Mouse (Mus musculus) embryo, embryonic 10 days (tissue): ENCODE data around the gene Sgsm1.

Experiments used
- DNase-seq: peaks from one replicate; pipeline ENCODE4 v3.0.0-alpha.2; 2015; ENCODE audit warnings: low spot score

Sgsm1 gene

DNA sequence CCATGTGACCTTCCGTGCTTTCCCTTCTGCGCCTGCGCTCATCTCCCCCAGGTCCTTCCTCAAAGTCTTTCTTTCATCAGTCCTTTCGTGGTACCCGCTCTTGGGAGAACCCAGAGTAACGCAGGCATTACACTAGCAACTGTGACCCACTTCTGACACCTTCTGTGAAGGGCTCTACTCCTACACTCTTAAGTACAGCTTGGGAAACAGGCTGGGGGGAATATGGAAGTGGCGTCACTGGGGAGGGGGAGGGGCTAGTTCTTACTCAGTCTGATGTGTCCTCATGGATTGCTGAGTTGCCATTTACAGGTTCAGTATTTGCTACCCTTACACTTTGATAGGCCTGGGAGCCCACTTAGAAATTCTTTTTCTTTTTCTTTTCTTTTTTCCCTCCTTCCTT is 29.0 kb downstream of the Sgsm1 start:
- DNase-seq = no peak

DNA sequence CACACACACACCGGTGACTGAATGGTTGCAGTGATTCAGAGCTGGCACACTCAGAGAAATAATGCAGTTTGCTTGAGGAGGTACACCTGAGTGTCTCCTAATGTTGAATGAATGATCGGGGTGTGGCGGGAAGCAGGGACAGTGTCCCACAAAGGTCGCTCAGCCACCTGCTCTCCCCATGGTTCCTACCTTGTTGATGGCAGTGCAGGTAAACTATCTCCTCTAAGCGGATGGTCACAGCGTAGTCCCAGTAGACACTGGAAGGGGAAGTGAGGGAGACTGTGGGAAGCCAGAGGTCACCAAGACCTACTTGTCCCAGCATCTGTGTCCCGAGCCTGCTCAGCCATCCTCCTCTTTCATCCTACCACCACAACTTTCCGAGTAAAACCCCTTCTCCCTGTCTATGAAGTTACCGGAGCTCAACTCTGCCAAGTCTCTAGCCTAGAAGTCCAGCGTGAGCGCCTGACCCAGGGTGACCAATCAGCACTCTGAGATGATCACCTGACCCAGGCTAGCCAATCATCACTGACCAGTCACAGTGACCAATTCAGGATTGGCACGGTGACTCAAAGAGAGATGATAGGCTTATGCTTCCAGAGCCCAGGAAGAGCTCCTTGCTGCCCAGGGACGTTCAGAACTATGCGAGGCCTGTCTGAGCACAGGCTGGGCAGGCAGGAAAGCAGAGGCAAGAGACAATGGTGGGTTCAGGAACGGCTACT is 30.3 kb downstream of the Sgsm1 start:
- DNase-seq = peak; percentile 94

DNA sequence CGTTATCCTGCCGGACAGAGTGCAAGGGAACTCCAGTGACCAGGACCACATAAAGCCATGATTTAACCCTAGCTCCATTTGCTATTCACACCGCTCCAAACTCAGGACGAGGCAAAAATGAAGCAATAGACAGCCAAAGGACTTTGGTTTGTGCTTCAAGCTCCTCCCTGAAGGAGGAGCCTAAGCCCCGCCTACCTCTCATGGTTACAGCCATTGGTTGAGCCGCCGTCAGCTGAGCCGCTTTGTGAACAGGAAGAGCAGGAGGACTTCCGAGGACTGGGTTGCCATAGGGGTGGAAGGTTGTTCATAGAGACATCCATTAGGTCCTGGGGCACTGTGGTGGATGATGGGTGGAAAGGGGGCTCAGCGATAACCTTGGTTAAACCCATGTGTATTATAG is 34.7 kb downstream of the Sgsm1 start:
- no peak for DNase-seq

DNA sequence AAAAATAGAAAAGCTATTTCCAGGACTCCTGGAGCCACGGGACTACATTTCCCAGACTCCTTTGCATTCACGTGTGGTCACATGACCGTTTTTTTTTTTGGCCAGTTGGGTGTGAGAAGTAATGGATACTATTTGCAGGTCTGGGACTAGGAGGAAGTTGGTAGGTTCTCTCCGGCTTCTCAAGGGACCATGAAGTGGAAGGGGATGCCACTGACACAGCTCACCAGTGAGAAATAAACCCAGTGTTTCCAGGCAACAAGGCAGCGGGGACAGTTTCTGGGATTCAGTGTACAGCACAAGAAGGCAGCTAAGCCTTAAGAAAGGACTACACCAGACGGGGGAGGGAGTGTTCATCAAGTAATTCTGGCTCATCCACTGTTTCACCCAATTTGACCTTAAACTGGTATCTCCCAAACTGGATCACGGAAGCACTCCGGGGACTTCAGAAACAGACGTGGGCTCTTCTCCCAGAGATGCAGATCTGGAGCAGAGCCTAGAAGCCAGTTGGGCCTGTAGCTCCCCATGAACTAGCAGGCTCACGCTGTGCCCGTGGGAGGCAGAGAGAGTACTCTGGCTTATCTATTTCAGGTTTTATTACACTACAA is 39.3 kb downstream of the Sgsm1 start:
- peak; percentile 49 for DNase-seq

DNA sequence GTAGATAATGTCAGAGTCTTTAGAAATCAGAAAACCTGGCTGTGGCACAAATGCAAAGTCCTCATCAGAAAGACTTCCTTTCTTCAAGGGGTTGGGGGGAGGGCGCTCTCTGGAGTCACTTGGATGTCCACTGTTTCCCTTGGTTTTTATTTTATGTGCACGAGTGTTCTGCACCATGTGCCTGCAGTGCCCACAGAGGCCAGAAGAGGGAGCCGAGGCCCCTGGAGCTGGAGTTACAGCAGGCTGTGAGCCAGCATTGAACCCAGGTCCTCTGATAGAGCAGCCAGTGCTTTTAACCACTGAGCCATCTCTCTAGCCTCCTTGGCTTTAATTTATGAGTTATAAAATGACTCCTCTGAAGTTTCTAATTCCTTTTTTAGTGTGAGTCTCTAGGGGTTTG is 40.5 kb downstream of the Sgsm1 start:
- no peak for DNase-seq

DNA sequence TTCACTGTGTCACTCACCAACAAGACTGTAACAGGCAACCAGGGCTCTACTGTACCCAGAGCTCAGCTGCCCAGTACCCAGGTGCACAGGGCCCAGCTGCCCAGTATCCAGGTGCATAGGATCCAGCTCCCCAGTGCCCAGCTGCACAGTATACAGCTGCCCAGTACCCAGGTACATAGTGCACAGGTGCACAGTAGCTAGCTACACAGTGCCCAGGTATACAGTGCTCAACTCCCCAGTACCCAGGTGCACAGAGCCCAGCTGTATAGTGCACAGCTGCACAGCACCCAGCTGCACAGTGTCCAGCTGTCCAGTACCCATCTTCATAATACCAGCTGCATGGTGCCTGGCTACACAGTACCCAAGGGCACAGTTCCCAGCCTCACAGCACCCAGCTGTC is 42.3 kb downstream of the Sgsm1 start:
- no peak for DNase-seq

DNA sequence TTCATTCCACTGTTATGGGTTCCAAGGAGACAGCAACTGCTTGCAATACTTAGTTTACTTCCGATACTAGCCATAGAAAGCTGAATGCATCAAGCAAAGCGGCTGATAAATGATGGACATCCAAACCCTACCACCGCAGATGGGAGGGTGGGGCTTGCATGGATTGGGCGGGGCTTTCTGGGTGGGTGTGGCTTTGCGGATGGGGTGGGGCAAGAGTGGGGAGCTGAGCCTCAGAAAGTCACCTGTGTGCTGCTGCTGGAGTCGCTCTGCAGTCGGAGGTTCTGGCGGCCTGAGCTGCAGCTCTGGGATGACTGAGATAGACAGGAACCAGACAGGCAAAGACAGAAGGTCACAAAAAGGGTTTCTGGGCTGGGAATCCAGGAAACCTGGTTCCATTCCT is 44.9 kb downstream of the Sgsm1 start:
- no peak for DNase-seq

DNA sequence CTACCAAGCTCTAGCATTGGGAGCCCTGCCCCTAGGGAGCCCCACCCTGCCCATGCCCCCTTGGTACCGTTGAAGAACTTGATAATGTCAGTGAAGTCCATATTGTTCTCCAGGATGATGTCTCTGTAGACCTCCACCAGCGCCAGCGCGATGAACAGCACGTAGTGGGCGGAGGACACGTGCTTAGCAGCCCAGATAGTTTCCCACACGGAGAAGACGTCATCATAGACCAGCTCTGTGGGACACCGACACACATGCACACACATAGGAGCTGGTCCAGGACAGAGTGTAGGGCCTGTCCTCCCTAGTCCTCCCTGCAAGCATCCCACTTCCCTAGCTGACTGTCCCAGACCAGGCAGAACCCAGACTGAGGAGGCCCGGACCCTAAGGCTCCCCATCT is 59.8 kb downstream of the Sgsm1 start:
- no peak for DNase-seq

DNA sequence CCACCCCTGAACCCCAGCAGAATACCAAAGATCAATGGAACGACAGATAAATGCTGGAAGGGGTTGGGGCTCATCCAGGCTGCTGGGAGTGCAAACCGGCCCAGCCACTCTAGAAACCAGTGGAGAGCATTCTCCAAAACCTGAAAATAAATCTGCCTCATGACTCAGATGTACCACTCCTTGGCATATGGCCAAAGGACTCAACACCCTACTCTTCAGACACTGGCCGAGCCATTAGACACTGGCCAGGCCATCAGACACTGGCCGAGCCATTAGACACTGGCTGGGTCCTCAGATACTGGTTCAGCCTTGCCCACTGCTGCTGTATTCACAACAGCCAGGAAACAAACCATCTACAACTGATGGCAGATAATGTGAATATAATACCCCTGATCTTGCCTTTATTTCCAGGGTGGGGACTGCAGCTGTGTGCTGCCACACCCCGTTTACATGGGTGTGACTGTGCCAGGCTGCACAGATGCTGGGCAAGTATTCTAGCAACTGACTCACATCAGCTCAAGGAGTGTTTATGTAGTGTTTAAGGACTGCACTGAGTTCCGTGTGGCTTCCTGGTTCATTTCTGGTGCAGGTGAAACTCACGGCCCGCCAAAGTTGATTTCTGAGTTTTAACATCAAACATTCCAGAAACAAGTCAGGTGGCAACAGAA is 61.2 kb downstream of the Sgsm1 start:
- no peak for DNase-seq

DNA sequence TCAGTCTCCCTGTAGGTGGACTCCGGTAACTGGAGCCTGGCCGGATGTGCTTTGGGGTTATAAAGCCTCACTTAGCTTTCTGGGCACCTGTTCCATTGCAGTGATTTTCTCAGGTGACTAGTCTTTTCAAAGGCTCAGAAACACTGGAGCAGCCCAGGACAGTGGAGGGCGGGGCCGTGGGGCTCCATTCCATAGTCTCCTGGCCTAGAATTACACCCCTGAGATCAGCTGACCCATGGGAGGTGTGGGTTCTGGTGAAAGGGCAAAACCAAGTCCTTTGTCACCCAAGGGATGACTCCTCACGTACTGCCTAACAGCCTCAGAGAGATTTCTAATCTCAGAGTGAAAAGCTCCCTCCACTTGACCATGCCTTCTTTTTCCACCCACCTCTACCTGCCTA is 80.4 kb downstream of the Sgsm1 start:
- DNase-seq = no peak

DNA sequence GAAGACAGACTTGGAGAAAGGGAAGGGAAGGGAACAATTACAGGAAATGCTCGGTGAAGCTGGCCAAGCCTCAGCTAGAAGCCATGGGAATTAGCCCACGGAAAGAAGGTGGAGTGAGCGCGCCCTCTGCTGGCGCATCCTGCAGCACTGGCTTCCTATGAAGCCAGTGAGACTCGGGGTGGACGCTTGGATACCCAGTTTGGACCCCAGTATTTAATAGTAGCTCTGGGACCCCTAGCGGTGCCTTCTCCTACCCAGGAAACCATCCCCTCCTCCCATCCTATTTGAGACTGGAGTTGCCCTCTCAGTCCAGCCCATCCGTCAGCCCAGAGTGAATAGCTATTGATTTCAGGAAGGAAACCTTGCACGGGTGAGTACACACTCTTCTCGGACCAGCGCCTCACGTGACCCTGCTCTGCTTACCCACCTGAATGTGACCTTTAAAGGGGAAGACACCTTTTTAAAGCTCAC is 83.9 kb downstream of the Sgsm1 start, which contains the start of gene Tmem211:
Gene Tmem211 (plus strand): TSS at position 278 of the 471 bp plus-strand sequence.
- DNase-seq = peak; percentile 95

DNA sequence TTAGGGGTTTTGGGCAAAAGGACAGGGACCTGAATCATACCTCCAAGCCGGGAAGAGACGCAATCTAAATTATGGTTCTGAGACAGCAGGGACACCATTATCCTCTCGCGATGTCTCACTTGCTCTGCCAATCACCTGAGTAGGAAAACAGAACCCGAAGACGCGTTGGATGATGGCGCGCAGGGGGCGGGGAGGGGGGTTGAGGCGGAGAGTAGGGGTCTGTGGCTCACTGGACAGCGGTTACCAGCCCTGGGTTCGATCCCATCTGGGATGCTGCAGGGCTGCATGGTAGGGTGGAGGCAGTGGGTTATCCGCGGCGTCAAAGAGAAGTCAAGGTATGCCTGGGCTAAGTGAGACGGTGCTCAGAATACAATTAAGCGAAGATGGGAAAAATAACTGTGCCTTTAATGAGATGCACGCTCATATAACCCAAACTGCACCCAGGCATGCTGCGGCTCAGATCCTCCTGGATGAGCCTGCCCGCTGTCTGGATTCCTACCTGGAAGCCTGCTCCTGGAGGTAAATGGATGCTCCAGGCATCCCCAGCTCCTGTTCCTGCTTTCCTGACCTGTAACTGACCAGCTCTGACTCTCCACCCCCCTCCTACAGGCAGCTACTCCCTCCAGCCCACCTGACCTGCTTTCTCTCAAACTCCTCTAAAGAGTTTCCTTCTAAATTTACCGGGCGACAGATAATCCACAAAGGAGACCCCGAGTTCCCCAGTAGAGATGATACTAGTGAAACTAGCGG is 84.7 kb downstream of the Sgsm1 start:
- DNase-seq = peak; percentile 59

DNA sequence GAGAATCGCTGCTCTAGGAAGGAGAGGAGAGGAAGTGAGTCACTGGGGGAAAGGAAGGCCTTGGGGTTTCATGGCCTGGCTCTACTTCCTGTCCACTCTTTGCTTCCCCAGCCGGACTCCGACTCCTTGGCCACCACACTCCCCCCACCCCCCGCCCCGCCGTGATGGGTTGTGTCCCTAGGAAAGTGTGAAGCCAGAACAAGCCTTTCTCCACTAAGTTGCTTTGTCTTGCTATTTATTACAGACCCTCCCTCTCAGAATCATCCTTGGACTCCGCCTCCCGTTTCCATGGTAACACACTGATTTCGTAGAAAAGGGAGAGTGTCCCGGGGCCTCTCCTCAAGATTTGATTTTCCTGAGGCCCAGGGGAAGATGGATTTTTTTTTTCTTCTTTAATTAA is 85.3 kb downstream of the Sgsm1 start:
- DNase-seq = peak; percentile 87

DNA sequence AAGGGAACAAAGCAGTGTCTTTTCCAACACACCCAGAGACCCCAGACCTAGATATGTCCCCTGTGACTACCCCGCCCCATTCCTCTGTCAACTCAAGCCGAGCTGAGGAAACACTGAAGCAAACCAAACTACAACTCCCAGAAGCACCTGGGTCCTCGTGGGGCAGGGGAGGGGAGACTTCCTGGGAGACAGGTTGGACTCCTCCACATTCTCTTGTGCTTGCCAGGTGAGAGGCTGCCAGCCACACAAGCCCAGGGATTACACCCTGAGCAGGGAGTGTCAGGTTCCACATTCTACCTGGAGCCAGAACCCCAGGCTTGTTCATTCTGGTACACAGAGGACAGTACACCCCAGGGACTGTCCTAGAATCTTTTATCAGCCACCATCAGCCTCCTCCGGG is 86.7 kb downstream of the Sgsm1 start:
- DNase-seq = no peak

DNA sequence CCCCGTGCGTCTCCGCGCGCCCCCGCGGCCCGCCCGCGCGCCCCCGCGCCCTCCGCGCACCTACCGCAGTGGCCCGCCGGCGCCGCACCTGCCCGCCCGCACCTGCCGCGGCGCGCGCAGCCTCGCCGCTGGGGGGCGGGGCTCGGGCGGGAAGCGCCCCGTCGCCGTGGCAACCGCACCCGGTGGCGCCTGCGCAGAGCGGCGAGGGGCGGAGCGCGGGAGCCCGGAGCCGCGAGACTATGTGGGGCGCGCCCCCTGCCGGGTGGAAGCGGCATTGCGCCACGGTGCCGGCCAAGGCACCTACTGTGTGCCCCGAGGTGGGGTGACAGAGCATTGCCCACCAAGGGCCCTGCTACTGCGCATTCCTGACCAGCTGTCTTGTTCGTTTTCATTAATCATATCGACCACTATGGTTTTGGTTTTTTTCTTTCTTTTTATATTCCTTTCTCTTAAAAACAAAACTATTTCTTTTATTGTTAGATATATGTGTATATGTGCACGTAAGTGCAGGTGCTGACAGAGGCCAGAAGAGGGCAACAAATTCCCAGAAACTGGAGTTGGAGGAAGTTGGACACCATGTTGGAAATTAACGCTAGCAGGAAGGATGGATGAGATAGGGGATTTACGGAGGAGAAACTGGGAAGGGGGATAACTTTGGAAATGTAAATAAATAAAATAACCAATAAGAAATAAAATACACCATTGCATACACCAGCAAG is 89.3 kb downstream of the Sgsm1 start, which contains the start of gene 2900026A02Rik:
Gene 2900026A02Rik (minus strand): TSS at position 90 of the 719 bp plus-strand sequence.
- peak; percentile 76 for DNase-seq

DNA sequence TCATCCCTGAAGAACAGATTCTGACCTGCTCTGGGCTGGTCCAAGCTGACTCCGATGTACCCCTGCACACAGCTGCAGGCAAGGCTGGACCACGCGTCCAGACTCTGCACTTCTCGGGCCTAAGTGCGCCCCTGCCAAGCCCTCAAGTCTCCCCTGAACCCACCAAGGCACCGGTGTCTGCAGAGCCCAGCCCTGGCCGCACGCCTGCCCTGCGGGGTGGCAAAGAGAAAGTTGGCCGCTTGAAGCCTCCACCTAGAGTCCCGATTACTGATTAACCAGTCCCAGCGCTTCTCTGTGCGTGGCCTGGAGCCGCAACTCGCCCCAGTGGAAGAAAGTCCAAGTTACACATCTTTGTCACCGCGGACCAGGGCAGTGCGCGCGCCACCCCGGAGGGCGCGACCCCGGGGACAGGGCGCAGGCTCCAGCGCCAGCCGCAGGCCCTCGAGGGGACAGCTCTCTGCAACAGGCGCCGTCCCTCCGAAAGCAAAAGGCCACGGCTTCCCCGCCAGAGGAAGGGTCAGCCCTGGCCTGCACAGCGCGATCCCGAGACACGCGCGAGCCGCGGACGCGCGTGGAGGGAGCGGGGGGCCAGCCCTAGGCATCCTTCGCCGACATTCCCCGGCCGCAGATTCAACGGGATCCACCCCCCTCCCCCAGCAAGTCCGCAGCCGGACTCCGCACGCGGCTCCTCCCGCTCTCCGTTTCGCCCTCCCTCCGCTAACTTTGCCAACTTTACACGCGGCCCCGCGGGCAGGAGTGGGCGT is 90.0 kb downstream of the Sgsm1 start:
- peak; percentile 60 for DNase-seq

DNA sequence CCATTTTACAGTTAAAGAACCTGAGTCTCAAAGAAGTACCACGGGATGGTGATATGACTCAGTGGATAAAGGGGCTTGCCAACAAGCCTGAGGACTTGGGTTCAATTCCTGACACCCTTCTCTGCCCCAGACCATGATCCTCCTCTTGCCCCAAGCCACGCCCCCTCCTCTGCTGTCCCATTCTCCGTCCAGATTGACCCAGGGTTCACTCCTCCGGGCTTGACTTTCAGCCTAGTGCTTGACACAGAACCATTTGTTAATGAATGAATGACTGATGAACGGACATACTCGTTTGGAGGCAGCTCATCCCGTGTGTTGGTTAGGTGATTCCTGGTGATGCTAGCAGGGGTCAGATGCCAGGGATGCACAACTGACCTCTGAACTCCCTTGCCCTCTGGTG is 90.7 kb downstream of the Sgsm1 start:
- no peak for DNase-seq

DNA sequence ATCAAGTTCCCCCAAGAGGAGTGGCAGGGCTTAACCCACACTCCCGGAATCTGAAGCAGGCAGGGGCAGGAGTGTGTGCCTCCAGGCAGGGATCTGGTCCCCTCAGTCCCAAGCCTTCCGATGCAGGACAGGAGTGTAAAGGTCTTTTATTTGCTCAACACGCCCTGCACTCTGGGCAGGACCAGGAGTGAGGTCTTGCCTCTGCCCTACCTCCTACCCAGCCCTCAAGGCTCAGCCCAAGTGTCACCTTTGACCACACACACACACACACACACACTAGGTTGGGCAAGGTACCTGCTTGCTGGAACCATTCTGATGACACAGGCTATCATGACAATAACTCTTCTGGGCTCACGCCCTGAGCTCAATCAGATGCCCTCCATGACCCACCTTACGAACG is 91.1 kb downstream of the Sgsm1 start:
- no peak for DNase-seq

DNA sequence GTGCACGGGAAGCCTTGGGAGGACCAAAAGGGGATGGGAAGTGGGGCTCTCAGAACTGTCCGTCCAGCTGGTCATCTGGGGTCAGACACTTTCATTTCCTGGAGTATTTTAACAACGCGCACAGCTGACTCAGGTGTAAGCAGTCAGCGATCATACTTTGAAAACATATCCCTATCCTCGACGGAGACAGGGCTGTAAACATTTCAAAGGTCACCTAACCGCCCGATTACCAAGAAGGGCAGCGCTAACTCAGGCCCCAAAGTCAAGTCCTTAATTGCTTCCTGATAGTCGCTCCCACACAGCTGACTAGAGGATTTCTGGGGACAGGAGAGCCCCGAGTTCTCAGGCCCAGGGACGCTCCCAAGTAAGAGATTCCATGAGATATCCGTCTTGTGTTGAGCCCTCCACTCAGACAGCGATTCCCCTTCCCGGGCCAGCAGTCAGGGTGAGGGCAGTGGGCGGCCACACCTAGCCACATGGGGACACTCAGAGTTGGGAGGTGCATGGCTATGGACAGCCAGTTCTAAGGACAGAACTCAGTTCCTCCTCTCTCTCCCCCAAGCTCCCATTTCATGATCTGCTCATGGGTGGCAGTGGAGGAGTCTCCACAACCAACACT is 91.9 kb downstream of the Sgsm1 start:
- DNase-seq = no peak

DNA sequence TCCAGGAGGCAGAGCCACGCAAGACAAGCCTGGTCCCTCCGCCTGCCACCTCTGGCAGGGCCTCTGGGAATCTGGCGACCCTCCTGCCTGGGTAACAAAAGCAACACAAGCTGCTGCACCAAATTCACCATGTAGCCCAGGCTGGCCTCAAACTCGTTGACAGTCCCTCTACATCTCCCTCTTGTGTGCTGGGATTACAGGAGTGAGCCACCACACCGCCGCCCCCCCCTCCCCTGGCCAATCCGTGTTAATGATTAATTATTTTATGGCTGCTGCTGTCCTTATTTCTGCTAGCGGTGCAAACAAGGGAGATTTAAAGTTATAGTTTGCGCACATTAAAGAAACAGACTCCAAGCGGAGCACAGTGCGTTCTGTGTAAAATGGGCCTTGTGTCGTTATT is 93.5 kb downstream of the Sgsm1 start:
- DNase-seq = no peak
